Comparison of ENCODE assay signal across 8 mouse cellular contexts in genomic region chr2:71872141-71872540, GRCm38 (mm10). TPM values are rescaled to one million over a fixed set of nuclear protein-coding genes. Genes with fewer than 3 reads are reported as not detected.
A peak's percentile ranks its signal among the peaks of the same experiment; 100 is the strongest.
DNase-seq lines count a peak whose midpoint lies in the region; ATAC-seq and TF ChIP-seq lines count a peak whose summit lies in the region.

No protein-coding gene starts in this region.

- no peak for TF ChIP-seq CTCF in cerebellum, adult 2 months (IDR thresholded peaks at IDR 0.05; ENCODE audit: borderline replicate concordance, insufficient read depth, low read depth, low read length)

- WGBS in lung, embryonic 15.5 days, result 70% methylated on average over 10 of the region's 10 CpGs
- 75% methylated on average over 10 of the region's 10 CpGs for WGBS in intestine, embryonic 16.5 days
- 72% methylated on average over 10 of the region's 10 CpGs for WGBS in stomach, embryonic 16.5 days
- 84% methylated on average over 10 of the region's 10 CpGs for WGBS in cerebellum, adult 2 months

- peaks cover 14% of the 10 kb centered on the region for H3K4me1 ChIP-seq in lung, embryonic 15.5 days
- H3K4me1 ChIP-seq in intestine, embryonic 16.5 days (ENCODE audit: control insufficient read depth, insufficient read depth, low read length), result peaks cover 14% of the 10 kb centered on the region
- peaks cover 16% of the 10 kb centered on the region for H3K4me1 ChIP-seq in stomach, embryonic 16.5 days (ENCODE audit: control insufficient read depth, insufficient read depth, low read length)
- H3K4me1 ChIP-seq in cerebellum, adult 2 months (ENCODE audit: control insufficient read depth, insufficient read depth, low read length), result no peaks in the 10 kb centered on the region

- H3K4me3 ChIP-seq in lung, embryonic 15.5 days, result peak overlapping the region; percentile 73; the same call in 1 of the 2 replicates
- peak overlapping the region; percentile 89 for H3K4me3 ChIP-seq in intestine, embryonic 16.5 days (ENCODE audit: low read length)
- H3K4me3 ChIP-seq in stomach, embryonic 16.5 days (replicated peaks; ENCODE audit: low read length), result peak overlapping the region; percentile 83
- no peak overlapping the region for H3K4me3 ChIP-seq in cerebellum, adult 2 months (replicated peaks; ENCODE audit: insufficient read depth, low read depth, low read length)

- H3K9me3 ChIP-seq in lung, embryonic 15.5 days, result no peaks in the 10 kb centered on the region
- H3K9me3 ChIP-seq in intestine, embryonic 16.5 days (ENCODE audit: control insufficient read depth, low read length), result no peaks in the 10 kb centered on the region
- H3K9me3 ChIP-seq in stomach, embryonic 16.5 days (replicated peaks; ENCODE audit: control insufficient read depth, low read length), result no peaks in the 10 kb centered on the region

- H3K36me3 ChIP-seq in lung, embryonic 15.5 days, result no peaks in the 10 kb centered on the region
- H3K36me3 ChIP-seq in intestine, embryonic 16.5 days (ENCODE audit: control insufficient read depth, insufficient read depth, low read length), result no peaks in the 10 kb centered on the region
- no peaks in the 10 kb centered on the region for H3K36me3 ChIP-seq in stomach, embryonic 16.5 days (ENCODE audit: control insufficient read depth, insufficient read depth, low read length)

- H3K27me3 ChIP-seq in lung, embryonic 15.5 days, result no peaks in the 10 kb centered on the region
- no peaks in the 10 kb centered on the region for H3K27me3 ChIP-seq in intestine, embryonic 16.5 days (replicated peaks; ENCODE audit: control insufficient read depth, insufficient read depth, low read length)
- no peaks in the 10 kb centered on the region for H3K27me3 ChIP-seq in stomach, embryonic 16.5 days (ENCODE audit: control insufficient read depth, insufficient read depth, low read length)
- no peaks in the 10 kb centered on the region for H3K27me3 ChIP-seq in cerebellum, adult 2 months (ENCODE audit: control insufficient read depth, insufficient read depth, low read length)

- peak overlapping the region; percentile 89 for H3K27ac ChIP-seq in lung, embryonic 15.5 days
- H3K27ac ChIP-seq in intestine, embryonic 16.5 days (ENCODE audit: low read length), result no peak overlapping the region
- H3K27ac ChIP-seq in stomach, embryonic 16.5 days (ENCODE audit: low read length), result peak overlapping the region; percentile 91
- H3K27ac ChIP-seq in cerebellum, adult 2 months (ENCODE audit: insufficient read depth, low read length), result no peak overlapping the region

- H3K9ac ChIP-seq in lung, embryonic 15.5 days, result no peak overlapping the region
- H3K9ac ChIP-seq in intestine, embryonic 16.5 days (ENCODE audit: low read depth, low read length), result no peak overlapping the region
- H3K9ac ChIP-seq in stomach, embryonic 16.5 days (ENCODE audit: low read length), result peak overlapping the region; percentile 12; the same call in 1 of the 2 replicates

- intact Hi-C loops in gastrocnemius, postnatal 36 days (cut with DNase I), result no loop called here

- DNase-seq in cerebellum, adult 9-11 months, result peak; percentile 21
- no peak for DNase-seq in cerebellum, postnatal 25 days
- no peak for DNase-seq in lung, postnatal 4 days
- DNase-seq in gastrocnemius, postnatal 36 days, result no peak
- no peak for DNase-seq in cerebellum, adult 2 months

- no peak for ATAC-seq in lung, embryonic 15.5 days (ENCODE audit: borderline replicate concordance, extremely low read depth, low FRiP score, low TSS enrichment)
- no peak for ATAC-seq in intestine, embryonic 16.5 days
- ATAC-seq in stomach, embryonic 16.5 days (ENCODE audit: insufficient read depth, low FRiP score), result no peak

- TF ChIP-seq POLR2A in cerebellum, adult 2 months (IDR thresholded peaks at IDR 0.05; ENCODE audit: borderline replicate concordance, insufficient read depth, low read length), result no peak

- peak overlapping the region; percentile 93 for H3K4me2 ChIP-seq in lung, embryonic 15.5 days
- peak overlapping the region; percentile 93 for H3K4me2 ChIP-seq in intestine, embryonic 16.5 days (ENCODE audit: low read depth, low read length)
- H3K4me2 ChIP-seq in stomach, embryonic 16.5 days (ENCODE audit: low read depth, low read length), result peak overlapping the region; percentile 75

RNA-seq across cellular contexts. Expression of gene Pdk1, which starts 0.9 kb away (rescaled TPM):
- 48.6 and 50.1 TPM in 2 replicates for polyA plus RNA-seq in lung, embryonic 15.5 days (2015; fragmentation: Nextera tagmentation; extraction: Ambion mirVana)
- 62.7 and 65.5 TPM in 2 replicates for polyA plus RNA-seq in intestine, embryonic 16.5 days (2015; fragmentation: Nextera tagmentation; extraction: Ambion mirVana)
- 66.1 and 68.6 TPM in 2 replicates for polyA plus RNA-seq in stomach, embryonic 16.5 days (2015; fragmentation: Nextera tagmentation; extraction: Ambion mirVana)
- total RNA-seq in gastrocnemius, postnatal 36 days (2021), result 10 to 100 TPM; 47.5 to 61.2 TPM
- 11.8 and 12.7 TPM in 2 replicates for polyA plus RNA-seq in cerebellum, adult 2 months (2012; rRNA removed)

Comparison
In these comparisons a context has a peak if more than half of its experiments do, and no peak if none do; other contexts are left out.
1. H3K27ac ChIP-seq: peak in lung, embryonic 15.5 days (single experiment) and stomach, embryonic 16.5 days (single experiment); none in intestine, embryonic 16.5 days (single experiment) and cerebellum, adult 2 months (single experiment).
2. Peak in every context shown above with its lines, with median percentiles within 50 percentile points of each other: H3K4me2 ChIP-seq.